Mouse (Mus musculus): ENCODE data around the gene Gm3020.
"Not testable (repeated sequence)": the region's sequence is repeated elsewhere in the genome, so short reads cannot be mapped to it uniquely, and the experiment has no call there.

Gene Gm3020

DNA sequence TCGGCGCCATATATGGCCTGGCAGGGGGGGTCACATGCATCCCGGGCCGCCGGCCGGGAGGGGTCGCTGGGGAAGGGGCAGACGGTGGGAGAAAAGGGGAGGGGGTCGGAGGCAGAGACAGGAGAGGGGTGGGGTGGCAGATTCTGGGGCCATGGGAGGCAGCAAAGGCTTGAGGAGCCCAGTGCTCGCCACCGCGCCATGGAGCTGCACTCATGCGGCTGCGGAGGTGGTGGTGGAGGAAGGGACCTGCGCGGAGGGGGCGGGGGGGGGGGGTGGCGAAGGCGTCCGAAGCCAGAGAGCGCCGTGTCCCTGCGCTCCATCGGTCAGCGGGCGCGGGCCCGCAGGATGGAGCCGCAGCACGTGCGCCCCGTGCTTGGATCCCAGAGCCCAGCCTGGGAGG, at the start of gene Gm3020:
TSS of gene Gm3020 (plus strand) at position 301 of the 400 bp plus-strand sequence.
- not testable (repeated sequence) for DNase-seq

DNA sequence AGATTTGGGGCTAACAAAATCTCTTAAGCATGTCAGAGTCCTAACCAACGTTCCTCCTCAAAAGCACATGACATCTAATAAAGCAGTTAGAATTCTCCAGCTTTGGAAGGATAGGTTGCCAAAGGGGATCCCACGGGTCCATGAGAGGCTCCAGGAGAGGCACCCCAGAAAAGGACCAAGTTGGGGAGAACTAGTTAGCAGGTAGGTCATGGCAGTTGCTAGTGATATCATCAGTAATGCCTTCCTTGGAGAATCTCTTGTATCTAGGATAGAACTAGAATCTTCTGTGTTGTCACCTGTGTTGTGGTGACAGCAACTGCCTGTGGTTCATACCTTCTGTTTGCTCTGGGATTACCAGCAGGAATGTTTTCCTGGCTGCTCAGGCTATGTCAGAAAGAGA, 17.6 kb upstream of the Gm3020 start, which contains the start of gene Gm3012:
TSS of gene Gm3012 (plus strand) at position 301 of the 400 bp plus-strand sequence.
- not testable (repeated sequence) for DNase-seq

DNA sequence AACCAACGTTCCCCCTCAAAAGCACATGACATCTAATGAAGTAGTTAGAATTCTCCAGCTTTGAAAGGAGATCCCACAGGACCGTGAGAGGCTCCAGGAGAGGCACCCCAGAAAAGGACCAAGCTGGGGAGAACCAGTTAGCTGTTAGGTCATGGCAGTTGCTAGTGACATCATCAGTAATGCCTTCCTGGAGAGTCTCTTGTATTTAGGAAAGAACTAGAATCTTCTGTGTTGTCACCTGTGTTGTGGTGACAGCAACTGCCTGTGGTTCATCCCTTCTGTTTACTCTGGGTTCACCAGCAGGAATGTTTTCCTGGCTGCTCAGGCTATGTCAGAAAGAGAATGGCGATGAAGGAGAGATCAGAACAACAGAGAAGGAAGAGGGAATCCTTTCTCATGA, 36.7 kb downstream of the Gm3020 start, which contains the start of gene Gm3043:
TSS of gene Gm3043 (plus strand) at position 301 of the 400 bp plus-strand sequence.
- not testable (repeated sequence) for DNase-seq

Data from lung, postnatal 10 days (tissue).